Mouse (Mus musculus) thymus, adult 2 months (tissue): ENCODE results near the gene Nelfe.

ENCODE experiments used
- CTCF ChIP-seq: fragments of 200-500 bp; IDR thresholded peaks from 2 replicates; pipeline ENCODE4 v1.5.1; 2012; ENCODE audit warnings: mild to moderate bottlenecking, control low read depth, low read length, moderate library complexity, borderline replicate concordance; ENCODE audit not compliant: control insufficient read depth, poor library complexity, insufficient read depth; ENCODE audit errors: extremely low read depth
- POLR2A ChIP-seq: fragments of 200-500 bp; IDR thresholded peaks from 2 replicates; pipeline ENCODE4 v1.6.1; 2012; ENCODE audit warnings: mild to moderate bottlenecking, low read length, control low read depth, moderate library complexity; ENCODE audit not compliant: control insufficient read depth, poor library complexity, insufficient read depth; ENCODE audit errors: extremely low read depth

DNA sequence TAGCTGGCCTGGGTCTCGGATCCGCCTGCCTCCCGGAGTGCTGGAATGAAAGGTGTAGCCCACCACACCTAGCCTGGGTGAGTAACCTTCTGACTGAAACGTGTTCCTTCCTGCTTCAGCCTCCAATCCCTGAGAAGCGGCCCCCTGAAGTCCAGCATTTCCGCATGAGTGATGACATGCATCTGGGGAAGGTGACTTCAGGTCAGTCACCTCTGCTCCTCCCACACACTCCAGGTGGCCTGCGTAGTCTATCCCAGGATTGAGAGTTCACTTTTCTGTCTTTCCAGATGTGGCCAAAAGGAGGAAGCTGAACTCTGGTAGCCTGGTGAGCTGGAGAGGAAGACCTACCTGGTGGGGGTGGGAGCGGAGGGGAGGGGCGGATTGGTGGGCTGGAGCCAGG, 52.7 kb downstream of the Nelfe start:
- no peak for TF ChIP-seq POLR2A
- no peak for TF ChIP-seq CTCF
